Mouse (Mus musculus) hindbrain, postnatal 0 days (tissue): ENCODE results near the gene Ldhc. TPM values are rescaled to one million over a fixed set of nuclear protein-coding genes. Genes with fewer than 3 reads are reported as not detected.
A peak's percentile ranks its signal among the peaks of the same experiment; 100 is the strongest.
"Not testable (repeated sequence)": the region's sequence is repeated elsewhere in the genome, so short reads cannot be mapped to it uniquely, and the experiment has no call there.

Experiments
- ATAC-seq: fragments of 200-750 bp; cut with Nextera tagmentation; 2 replicates; pipeline ENCODE4 v1.8.0; 2017; ENCODE audit warnings: mild to moderate bottlenecking, moderate TSS enrichment, moderate library complexity
- DNase-seq: peaks from one replicate; pipeline ENCODE4 v3.0.0-alpha.2; 2015; ENCODE audit warnings: low spot score
- H3K27ac ChIP-seq: fragments of 300-500 bp; sonication (generic); 2 replicates; pipeline ENCODE4 v1.5.1; 2014; ENCODE audit warnings: mild to moderate bottlenecking
- H3K27me3 ChIP-seq: fragments of 300-500 bp; sonication (generic); 2 replicates; pipeline ENCODE4 v1.6.1; 2014; ENCODE audit warnings: low read length, mixed read lengths; ENCODE audit not compliant: insufficient read depth
- H3K36me3 ChIP-seq: fragments of 300-500 bp; sonication (generic); 2 replicates; pipeline ENCODE4 v1.6.1; 2014; ENCODE audit warnings: low read length, mixed read lengths; ENCODE audit not compliant: insufficient read depth
- H3K4me1 ChIP-seq: fragments of 300-500 bp; sonication (generic); 2 replicates; pipeline ENCODE4 v1.6.1; 2014; ENCODE audit warnings: antibody characterized with exemption, low read length, mixed read lengths; ENCODE audit not compliant: insufficient read depth
- H3K4me2 ChIP-seq: fragments of 300-500 bp; sonication (generic); 2 replicates; pipeline ENCODE4 v1.6.1; 2014; ENCODE audit warnings: low read depth, mild to moderate bottlenecking, low read length, moderate library complexity, mixed read lengths
- H3K4me3 ChIP-seq: fragments of 300-500 bp; sonication (generic); 2 replicates; pipeline ENCODE4 v1.5.1; 2014; ENCODE audit warnings: low read length
- H3K9ac ChIP-seq: fragments of 300-500 bp; sonication (generic); replicated peaks from 2 replicates; pipeline ENCODE4 v1.6.1; 2014; ENCODE audit warnings: mild to moderate bottlenecking, low read length, moderate library complexity, mixed read lengths
- H3K9me3 ChIP-seq: fragments of 300-500 bp; sonication (generic); 2 replicates; pipeline ENCODE4 v1.6.1; 2016; ENCODE audit warnings: low read length, mixed read lengths
- CTCF ChIP-seq: IDR thresholded peaks from 2 replicates; pipeline ENCODE4 v1.5.1; 2016; ENCODE audit warnings: antibody characterized with exemption, control low read depth, low read depth
- WGBS: fragments of 180-500 bp; shearing (Covaris S2); extraction: QIAGEN DNeasy Blood & Tissue Kit; methylation state at CpG from one replicate; pipeline ENCODE4 v1.1.7; 2014; 5-methylcytosine and 5-hydroxymethylcytosine counted together
- polyA plus RNA-seq: library from polyadenylated mRNA; unstranded; fragments of >200 nt; fragmentation: Nextera tagmentation; extraction: Ambion mirVana; gene quantifications from 2 replicates; pipeline ENCODE4 v1.2.1, GENCODE M21; 2015
- total RNA-seq: library from RNA; depleted of rRNA; stranded (reverse); fragments of >200 nt; gene quantifications from 2 replicates; pipeline ENCODE4 v1.2.3, GENCODE M21; 2014

Gene Ldhc
- total and polyA plus RNA-seq, 2 experiments from 2014 or later, result 0.26 TPM; not detected in 1

- Histone ChIP-seq H3K4me1 (no peaks in the 10 kb centered on the region), H3K4me3 (no peak overlapping the region), H3K27me3 (no peaks in the 10 kb centered on the region), H3K9ac (no peak overlapping the region), H3K9me3 (no peaks in the 10 kb centered on the region), H3K27ac (no peak overlapping the region), H3K36me3 (no peaks in the 10 kb centered on the region), H3K4me2 (no peak overlapping the region)
- DNase-seq (no peak), ATAC-seq (no peak)
- no peak for TF ChIP-seq CTCF
- WGBS, result 52% methylated on average over 13 of the region's 13 CpGs
Measured at GRCm38 (mm10) chr7:46830799-46831590, 30.0 kb upstream of the Ldhc start.

- ATAC-seq (no peak), DNase-seq (no peak)
- WGBS, result 79% methylated on average over 8 of the region's 8 CpGs
- Histone ChIP-seq H3K4me1 (no peaks in the 10 kb centered on the region), H3K4me2 (no peak overlapping the region), H3K9me3 (no peaks in the 10 kb centered on the region), H3K4me3 (no peak overlapping the region), H3K9ac (no peak overlapping the region), H3K27ac (no peak overlapping the region), H3K36me3 (no peaks in the 10 kb centered on the region), H3K27me3 (no peaks in the 10 kb centered on the region)
- no peak for TF ChIP-seq CTCF
Measured at GRCm38 (mm10) chr7:46831693-46832092, 29.3 kb upstream of the Ldhc start.

- ATAC-seq, DNase-seq, H3K4me2 ChIP-seq, H3K4me1 ChIP-seq, H3K36me3 ChIP-seq, H3K27ac ChIP-seq, H3K9me3 ChIP-seq, H3K9ac ChIP-seq, H3K4me3 ChIP-seq, H3K27me3 ChIP-seq: not testable (repeated sequence)
- WGBS, result 96% methylated on average over 11 of the region's 11 CpGs
Measured at GRCm38 (mm10) chr7:46832112-46832810, 28.7 kb upstream of the Ldhc start.

GRCm38 (mm10) chr7:46833266-46833665 lies 27.7 kb upstream of the Ldhc start:
- no peak overlapping the region for H3K4me3 ChIP-seq
- ATAC-seq (no peak), DNase-seq (no peak)
- no peak overlapping the region for H3K27ac ChIP-seq
- no peak overlapping the region for H3K4me2 ChIP-seq
- H3K9ac ChIP-seq, result no peak overlapping the region
- TF ChIP-seq CTCF, result no peak
- H3K36me3 ChIP-seq, result no peaks in the 10 kb centered on the region
- 0 out of 2 replicates have a peak, but pooled peaks cover 4% of the 10 kb centered on the region for H3K4me1 ChIP-seq
- H3K27me3 ChIP-seq, result no peaks in the 10 kb centered on the region
- 74% methylated on average over 6 of the region's 6 CpGs for whole genome bisulfite sequencing
- no peaks in the 10 kb centered on the region for H3K9me3 ChIP-seq

- 90% methylated on average over 7 of the region's 7 CpGs for WGBS
- H3K36me3 ChIP-seq, result no peaks in the 10 kb centered on the region
- ATAC-seq, result no peak
- no peak overlapping the region for H3K4me3 ChIP-seq
- H3K27me3 ChIP-seq, result no peaks in the 10 kb centered on the region
- no peak for DNase-seq
- H3K4me1 ChIP-seq, result 0 out of 2 replicates have a peak, but pooled peaks cover 4% of the 10 kb centered on the region
- no peak for TF ChIP-seq CTCF
- no peaks in the 10 kb centered on the region for H3K9me3 ChIP-seq
- H3K4me2 ChIP-seq, result no peak overlapping the region
- H3K27ac ChIP-seq, result no peak overlapping the region
- H3K9ac ChIP-seq, result no peak overlapping the region
Measured at GRCm38 (mm10) chr7:46833670-46834255, 27.2 kb upstream of the Ldhc start.

GRCm38 (mm10) chr7:46834994-46835610 lies 25.9 kb upstream of the Ldhc start:
- no peak overlapping the region for H3K4me2 ChIP-seq
- H3K9me3 ChIP-seq, result no peaks in the 10 kb centered on the region
- peak overlapping the region; percentile 26; the same call in 1 of the 2 replicates for H3K27ac ChIP-seq
- no peaks in the 10 kb centered on the region for H3K27me3 ChIP-seq
- ATAC-seq (peak; percentile 28; the same call in 1 of the 2 replicates), DNase-seq (peak; percentile 55)
- H3K9ac ChIP-seq, result no peak overlapping the region; the same call in 1 of the 2 replicates
- peaks cover 12% of the 10 kb centered on the region for H3K4me1 ChIP-seq
- no peaks in the 10 kb centered on the region for H3K36me3 ChIP-seq
- WGBS, result 20% methylated on average over 14 of the region's 14 CpGs
- no peak overlapping the region for H3K4me3 ChIP-seq
- TF ChIP-seq CTCF, result no peak
